Mouse (Mus musculus): Measurements from ENCODE around the gene Efna4. TPM values are rescaled to one million over a fixed set of nuclear protein-coding genes. Genes with fewer than 3 reads are reported as not detected.

Efna4 gene
- polyA plus RNA-seq, 1 experiment from 2014 or later, result 24.7 TPM

Other genes starting within 250 kb of the Efna4 start
- gene Rusc1, start 244.7 kb downstream of the Efna4 start, polyA plus RNA-seq (2015; fragmentation: Nextera tagmentation; extraction: Ambion mirVana), result 19.7 and 19.8 TPM in 2 replicates
- gene Gm43738, start 236.9 kb downstream of the Efna4 start, polyA plus RNA-seq (2015; fragmentation: Nextera tagmentation; extraction: Ambion mirVana), result not detected in 2 replicates
- gene Fdps, start 236.1 kb downstream of the Efna4 start, polyA plus RNA-seq (2015; fragmentation: Nextera tagmentation; extraction: Ambion mirVana), result 132 and 137 TPM in 2 replicates
- 0.18 and 1.3 TPM in 2 replicates for gene Pklr, start 201.9 kb downstream of the Efna4 start, polyA plus RNA-seq (2015; fragmentation: Nextera tagmentation; extraction: Ambion mirVana)
- 1.1 and 1.6 TPM in 2 replicates for gene Hcn3, start 177.8 kb downstream of the Efna4 start, polyA plus RNA-seq (2015; fragmentation: Nextera tagmentation; extraction: Ambion mirVana)
- gene Clk2, start 173.2 kb downstream of the Efna4 start, polyA plus RNA-seq (2015; fragmentation: Nextera tagmentation; extraction: Ambion mirVana), result 22.7 and 25.1 TPM in 2 replicates
- 109 and 115 TPM in 2 replicates for gene Scamp3, start 160.6 kb downstream of the Efna4 start, polyA plus RNA-seq (2015; fragmentation: Nextera tagmentation; extraction: Ambion mirVana)
- gene Fam189b, start 154.9 kb downstream of the Efna4 start, polyA plus RNA-seq (2015; fragmentation: Nextera tagmentation; extraction: Ambion mirVana), result 19.4 and 22.2 TPM in 2 replicates
- gene Gba, start 135.1 kb downstream of the Efna4 start, polyA plus RNA-seq (2015; fragmentation: Nextera tagmentation; extraction: Ambion mirVana), result 46.4 and 47.1 TPM in 2 replicates
- 57.7 and 65.4 TPM in 2 replicates for gene Thbs3, start 122.8 kb downstream of the Efna4 start, polyA plus RNA-seq (2015; fragmentation: Nextera tagmentation; extraction: Ambion mirVana)
- gene Mtx1, start 110.9 kb downstream of the Efna4 start, polyA plus RNA-seq (2015; fragmentation: Nextera tagmentation; extraction: Ambion mirVana), result 174 and 188 TPM in 2 replicates
- 151 and 162 TPM in 2 replicates for gene Muc1, start 109.0 kb downstream of the Efna4 start, polyA plus RNA-seq (2015; fragmentation: Nextera tagmentation; extraction: Ambion mirVana)
- gene Krtcap2, start 92.1 kb downstream of the Efna4 start, polyA plus RNA-seq (2015; fragmentation: Nextera tagmentation; extraction: Ambion mirVana), result 304 and 314 TPM in 2 replicates
- gene Trim46, start 91.7 kb downstream of the Efna4 start, polyA plus RNA-seq (2015; fragmentation: Nextera tagmentation; extraction: Ambion mirVana), result 7.2 and 7.7 TPM in 2 replicates
- 135 and 138 TPM in 2 replicates for gene Dpm3, start 78.7 kb downstream of the Efna4 start, polyA plus RNA-seq (2015; fragmentation: Nextera tagmentation; extraction: Ambion mirVana)
- gene Slc50a1, start 67.5 kb downstream of the Efna4 start, polyA plus RNA-seq (2015; fragmentation: Nextera tagmentation; extraction: Ambion mirVana), result 65.7 and 66.7 TPM in 2 replicates
- gene Efna1, start 56.9 kb downstream of the Efna4 start, polyA plus RNA-seq (2015; fragmentation: Nextera tagmentation; extraction: Ambion mirVana), result 97.2 and 104 TPM in 2 replicates
- 7.1 and 7.5 TPM in 2 replicates for gene Efna3, start 15.1 kb downstream of the Efna4 start, polyA plus RNA-seq (2015; fragmentation: Nextera tagmentation; extraction: Ambion mirVana)
- gene Adam15, start 12.0 kb upstream of the Efna4 start, polyA plus RNA-seq (2015; fragmentation: Nextera tagmentation; extraction: Ambion mirVana), result 75.1 and 76.0 TPM in 2 replicates
- gene Dcst2, start 23.9 kb upstream of the Efna4 start, polyA plus RNA-seq (2015; fragmentation: Nextera tagmentation; extraction: Ambion mirVana), result 0.06 TPM in 1 of 2 replicates, not detected in the other
- gene Dcst1, start 27.2 kb upstream of the Efna4 start, polyA plus RNA-seq (2015; fragmentation: Nextera tagmentation; extraction: Ambion mirVana), result 0.13 and 0.53 TPM in 2 replicates
- gene Zbtb7b, start 56.7 kb upstream of the Efna4 start, polyA plus RNA-seq (2015; fragmentation: Nextera tagmentation; extraction: Ambion mirVana), result 4.8 and 5.9 TPM in 2 replicates
- gene Lenep, start 64.8 kb upstream of the Efna4 start, polyA plus RNA-seq (2015; fragmentation: Nextera tagmentation; extraction: Ambion mirVana), result 0.21 TPM in 1 of 2 replicates, not detected in the other
- gene Flad1, start 73.8 kb upstream of the Efna4 start, polyA plus RNA-seq (2015; fragmentation: Nextera tagmentation; extraction: Ambion mirVana), result 24.0 and 26.9 TPM in 2 replicates
- gene Cks1b, start 80.4 kb upstream of the Efna4 start, polyA plus RNA-seq (2015; fragmentation: Nextera tagmentation; extraction: Ambion mirVana), result 490 and 518 TPM in 2 replicates
- 110 and 114 TPM in 2 replicates for gene Shc1, start 80.4 kb upstream of the Efna4 start, polyA plus RNA-seq (2015; fragmentation: Nextera tagmentation; extraction: Ambion mirVana)
- 31.5 and 33.3 TPM in 2 replicates for gene Pygo2, start 92.2 kb upstream of the Efna4 start, polyA plus RNA-seq (2015; fragmentation: Nextera tagmentation; extraction: Ambion mirVana)
- 35.8 and 38.3 TPM in 2 replicates for gene Pbxip1, start 98.7 kb upstream of the Efna4 start, polyA plus RNA-seq (2015; fragmentation: Nextera tagmentation; extraction: Ambion mirVana)
- gene Pmvk, start 116.5 kb upstream of the Efna4 start, polyA plus RNA-seq (2015; fragmentation: Nextera tagmentation; extraction: Ambion mirVana), result 44.4 and 50.0 TPM in 2 replicates
- 0.68 and 1.1 TPM in 2 replicates for gene Kcnn3, start 182.1 kb upstream of the Efna4 start, polyA plus RNA-seq (2015; fragmentation: Nextera tagmentation; extraction: Ambion mirVana)

Measured in lung, embryonic 16.5 days (tissue).